In genomic region chr12:94015946-94016345, GRCm38 (mm10) we compare ENCODE assay signal across 18 mouse cellular contexts.
"Had no signal": no experiment of that assay in that cellular context is flagged by ENCODE, and none has a peak within 500 bp of the region (broad histone marks: within the 10 kb centered on the region; RNA-seq: fewer than 3 reads in every experiment).

No protein-coding gene starts in this region.

- H3K9ac ChIP-seq: lung, embryonic 15.5 days; midbrain, embryonic 13.5 days; midbrain, embryonic 15.5 days; neural tube, embryonic 12.5 days had no signal

- H3K27ac ChIP-seq: lung, embryonic 15.5 days; macrophage; midbrain, embryonic 13.5 days; midbrain, embryonic 15.5 days; neural tube, embryonic 12.5 days had no signal

- ATAC-seq: lung, postnatal 0 days; midbrain, embryonic 13.5 days; midbrain, embryonic 15.5 days had no signal

- H3K4me2 ChIP-seq: lung, embryonic 15.5 days; midbrain, embryonic 11.5 days; midbrain, embryonic 13.5 days; midbrain, embryonic 15.5 days; neural tube, embryonic 12.5 days had no signal

- H3K36me3 ChIP-seq: lung, embryonic 15.5 days; midbrain, embryonic 13.5 days; midbrain, embryonic 15.5 days; neural tube, embryonic 12.5 days had no signal

- H3K27me3 ChIP-seq: lung, embryonic 15.5 days; megakaryocyte, embryonic 14.5 days; midbrain, embryonic 13.5 days; midbrain, embryonic 15.5 days; neural tube, embryonic 12.5 days had no signal

- H3K4me3 ChIP-seq: lung, embryonic 15.5 days; megakaryocyte, embryonic 14.5 days; midbrain, embryonic 13.5 days; midbrain, embryonic 15.5 days; neural tube, embryonic 12.5 days had no signal

- DNase-seq: lung, adult 2 months; lung, postnatal 14 days; lung, postnatal 36 days; right cerebral cortex, adult 18-20 months; right cerebral cortex, postnatal 25 days; right cerebral cortex, postnatal 4 days; spleen, adult 18-20 months; thymus, adult 18-20 months; thymus, postnatal 14 days; thymus, postnatal 36 days had no signal

- H3K9me3 ChIP-seq: lung, embryonic 15.5 days; megakaryocyte, embryonic 14.5 days; midbrain, embryonic 13.5 days; midbrain, embryonic 15.5 days; neural tube, embryonic 12.5 days had no signal

- H3K4me1 ChIP-seq: lung, embryonic 15.5 days; megakaryocyte, embryonic 14.5 days; midbrain, embryonic 13.5 days; midbrain, embryonic 15.5 days; neural tube, embryonic 12.5 days had no signal
